Mouse (Mus musculus) spleen, adult 2 months (tissue): ENCODE measurements around the gene Prkg1.

Experiments used
- CTCF ChIP-seq: fragments of 200-500 bp; IDR thresholded peaks from 2 replicates; pipeline ENCODE4 v1.5.1; 2011; ENCODE audit warnings: mild to moderate bottlenecking, inconsistent platforms; ENCODE audit not compliant: insufficient read depth, insufficient read length, insufficient replicate concordance; ENCODE audit errors: extremely low read depth
- POLR2A ChIP-seq: fragments of 200-500 bp; IDR thresholded peaks from 2 replicates; pipeline ENCODE4 v1.6.1; 2011; ENCODE audit warnings: low read depth, low read length, inconsistent platforms

DNA sequence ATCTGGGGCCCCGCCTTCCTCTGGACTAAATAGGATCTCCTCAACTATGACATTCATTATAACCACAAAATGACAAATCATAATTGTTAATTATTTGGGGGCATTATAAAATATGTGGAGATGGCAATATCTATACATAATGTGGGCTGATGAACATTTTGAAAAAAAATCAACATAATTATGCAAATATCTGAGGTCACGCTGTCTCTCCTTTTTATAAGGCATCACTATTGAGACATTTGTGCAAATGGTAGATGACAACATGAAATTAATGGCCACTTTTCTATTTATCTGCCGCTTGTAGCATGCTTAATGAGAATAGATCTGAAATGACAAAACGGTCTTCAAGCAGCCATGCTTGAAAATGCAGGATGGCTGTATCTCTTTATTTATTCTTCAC, 782.4 kb downstream of the Prkg1 start:
- TF ChIP-seq CTCF (no peak), POLR2A (no peak)
